Mouse (Mus musculus): ENCODE results near the gene Mogat1. TPM values are rescaled to one million over a fixed set of nuclear protein-coding genes. Genes with fewer than 3 reads are reported as not detected.
"Not testable (repeated sequence)": the region's sequence is repeated elsewhere in the genome, so short reads cannot be mapped to it uniquely, and the experiment has no call there.

The Mogat1 gene
- 0.48 TPM in 1 of 2 replicates, not detected in the other for polyA plus RNA-seq (2016; fragmentation: Nextera tagmentation; extraction: Ambion mirVana)

DNA sequence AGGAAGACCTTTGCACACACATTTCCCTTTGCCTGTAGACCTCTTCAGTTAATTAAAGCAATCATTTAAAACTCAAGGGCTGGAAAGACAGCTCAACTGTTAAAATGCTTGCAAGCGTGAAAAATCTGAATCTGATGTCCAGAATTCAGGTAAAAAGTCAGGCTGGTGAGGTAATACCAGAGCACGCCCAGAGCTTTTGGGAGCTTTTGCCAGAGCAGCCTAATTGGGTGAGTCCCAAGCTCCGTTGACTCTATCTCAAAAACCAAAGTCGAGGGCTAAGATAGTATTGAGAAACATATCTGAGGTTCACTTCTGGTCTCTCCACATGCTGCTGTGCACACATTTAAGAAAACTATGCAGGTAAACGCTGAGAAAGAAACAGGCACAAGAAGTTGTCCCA lies at the start of gene Mogat1:
TSS of gene Mogat1 (plus strand) at position 130 of the 400 bp plus-strand sequence.
- 74% methylated on average over 5 of the region's 5 CpGs for WGBS
- Histone ChIP-seq H3K4me2 (replicated peaks) (peak within 1 kb of the TSS; percentile 53), H3K27ac (no peak within 1 kb of the TSS)

GRCm38 (mm10) chr1:78472441-78472840 lies 38.4 kb upstream of the Mogat1 start:
- Histone ChIP-seq H3K4me1 (no peaks in the 10 kb centered on the region), H3K9ac (no peak overlapping the region), H3K4me3 (no peak overlapping the region), H3K36me3 (peaks cover 38% of the 10 kb centered on the region), H3K4me2 (replicated peaks) (no peak overlapping the region), H3K9me3 (replicated peaks) (no peaks in the 10 kb centered on the region), H3K27ac (no peak overlapping the region), H3K27me3 (no peaks in the 10 kb centered on the region)
- 95% methylated on average over 5 of the region's 5 CpGs for WGBS
- no peak for ATAC-seq (ENCODE audit: low FRiP score)

More for the DNA sequence above, at the start of gene Mogat1:
- Histone ChIP-seq H3K36me3 (no peaks in the 10 kb centered on the region), H3K9ac (0 out of 2 replicates have a peak within 1 kb of the TSS, but pooled peaks have one; percentile 50), H3K4me1 (no peaks in the 10 kb centered on the region; the same call in 1 of the 2 replicates), H3K9me3 (replicated peaks) (no peaks in the 10 kb centered on the region), H3K4me3 (peak within 1 kb of the TSS; percentile 29), H3K27me3 (0 out of 2 replicates have a peak, but pooled peaks cover 3% of the 10 kb centered on the region)
- no peak for ATAC-seq (ENCODE audit: low FRiP score)

DNA sequence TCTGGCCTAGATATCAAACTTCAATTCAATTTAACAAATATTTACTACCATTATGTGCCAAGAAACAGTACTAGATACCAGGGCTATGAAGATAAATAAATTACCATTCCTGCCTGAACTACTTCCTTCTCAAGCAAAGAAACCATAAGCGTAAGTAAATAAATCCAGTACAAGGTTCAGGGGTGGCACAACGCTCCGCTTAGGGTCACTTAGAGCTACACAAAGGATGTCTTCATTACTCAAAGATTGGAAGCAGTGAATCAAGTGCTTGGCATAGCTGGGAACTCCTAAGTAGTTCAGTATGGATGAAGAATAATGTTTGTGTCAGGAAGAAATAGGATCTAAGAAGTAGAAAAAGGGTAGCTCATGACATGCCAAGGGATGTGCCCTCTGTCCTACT lies 27.4 kb upstream of the Mogat1 start:
- Histone ChIP-seq H3K36me3 (peaks cover 17% of the 10 kb centered on the region), H3K27me3 (no peaks in the 10 kb centered on the region), H3K9ac (no peak overlapping the region), H3K9me3 (replicated peaks) (no peaks in the 10 kb centered on the region), H3K27ac (no peak overlapping the region), H3K4me2 (replicated peaks) (no peak overlapping the region), H3K4me1 (peaks cover 10% of the 10 kb centered on the region), H3K4me3 (no peak overlapping the region)
- no peak for ATAC-seq (ENCODE audit: low FRiP score)
- 97% methylated on average over 3 of the region's 3 CpGs for WGBS

DNA sequence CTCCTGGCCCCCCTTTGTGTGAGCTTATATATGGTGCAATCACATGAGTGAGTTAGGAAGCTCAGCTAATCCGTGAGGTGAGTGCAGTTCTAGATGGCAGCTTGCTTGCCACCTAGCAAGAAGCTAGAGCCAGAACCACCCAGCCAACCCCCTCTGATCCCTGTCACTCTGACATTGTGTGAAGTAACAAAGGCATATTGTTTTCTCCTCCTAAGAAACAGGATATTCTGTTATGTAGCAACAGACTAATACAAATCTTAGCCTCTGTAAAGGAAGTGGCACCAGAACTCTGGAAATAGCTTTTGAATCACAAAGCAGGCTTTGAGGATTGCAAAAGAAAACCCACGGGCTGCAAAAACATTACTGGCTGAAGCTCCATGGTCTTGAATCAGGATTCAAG lies 26.4 kb upstream of the Mogat1 start:
- 40% methylated on average over 2 of the region's 2 CpGs for WGBS
- no peak overlapping the region for H3K9ac ChIP-seq

DNA sequence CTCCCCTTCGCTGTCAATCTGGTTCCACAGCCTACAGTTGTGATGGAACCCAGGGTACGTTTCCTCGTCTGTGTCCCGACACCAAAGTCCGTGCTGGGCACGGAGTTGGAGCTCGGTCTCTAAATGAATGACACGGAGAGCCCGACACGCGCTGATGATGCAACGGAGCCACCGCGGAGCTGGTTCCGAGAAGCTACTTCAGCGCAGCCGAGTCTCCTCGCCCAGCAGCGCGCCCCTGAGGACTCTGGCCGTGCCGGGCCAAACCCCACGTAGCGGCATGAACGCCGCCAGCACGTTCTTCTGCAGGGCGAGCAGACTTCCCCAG lies 22.4 kb upstream of the Mogat1 start:
- no peaks in the 10 kb centered on the region for H3K27me3 ChIP-seq
- H3K9ac ChIP-seq, result peak overlapping the region; percentile 80
- H3K27ac ChIP-seq, result no peak overlapping the region
- no peaks in the 10 kb centered on the region for H3K9me3 ChIP-seq (replicated peaks)
- H3K36me3 ChIP-seq, result no peaks in the 10 kb centered on the region
- WGBS, result under 1% methylated on average over 28 of the region's 28 CpGs
- H3K4me1 ChIP-seq, result peaks cover 16% of the 10 kb centered on the region
- H3K4me3 ChIP-seq, result peak overlapping the region; percentile 87
- H3K4me2 ChIP-seq (replicated peaks), result peak overlapping the region; percentile 87
- no peak; the same call in 1 of the 2 replicates for ATAC-seq (ENCODE audit: low FRiP score)

More for the DNA sequence above, 26.4 kb upstream of the Mogat1 start:
- no peak overlapping the region for H3K4me2 ChIP-seq (replicated peaks)
- no peak for ATAC-seq (ENCODE audit: low FRiP score)
- no peaks in the 10 kb centered on the region for H3K27me3 ChIP-seq
- H3K9me3 ChIP-seq (replicated peaks), result no peaks in the 10 kb centered on the region
- no peak overlapping the region for H3K4me3 ChIP-seq
- no peak overlapping the region for H3K27ac ChIP-seq
- peaks cover 11% of the 10 kb centered on the region for H3K4me1 ChIP-seq
- H3K36me3 ChIP-seq, result peaks cover 14% of the 10 kb centered on the region

DNA sequence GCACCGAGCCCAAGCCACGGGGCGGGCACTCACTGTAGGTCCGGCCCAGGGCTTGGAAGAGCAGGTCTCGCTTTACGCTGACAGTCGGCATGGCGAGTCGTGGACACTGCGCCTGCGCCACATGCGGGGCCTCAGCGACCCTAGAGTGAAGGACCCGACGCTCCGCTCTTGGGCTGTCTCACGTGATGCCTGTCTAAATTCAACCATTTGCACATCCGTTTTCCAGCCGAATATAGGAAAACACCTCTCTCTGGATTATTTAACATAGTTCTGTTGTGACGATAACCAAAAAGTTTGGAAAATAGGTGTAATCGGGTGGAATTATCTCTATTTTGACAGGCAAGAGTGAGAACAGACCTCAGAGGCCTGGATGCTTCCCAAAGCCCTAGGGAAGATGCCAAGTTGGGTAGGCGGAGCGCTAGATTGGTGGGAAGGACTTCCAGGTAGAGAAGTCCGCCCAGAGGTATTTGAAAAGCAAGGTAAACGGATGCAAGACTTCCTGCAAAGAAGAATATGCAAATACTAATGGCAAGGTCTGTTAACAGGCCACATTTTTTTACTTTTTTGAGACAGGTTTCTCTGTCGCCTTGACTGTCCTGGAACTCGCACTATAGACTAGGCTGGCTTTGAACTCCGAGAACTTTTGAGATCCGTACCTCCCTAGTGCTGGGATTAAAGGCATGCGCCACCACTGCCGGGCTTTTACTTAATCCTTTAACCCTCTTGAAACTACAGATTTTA lies 21.9 kb upstream of the Mogat1 start, which contains the start of gene Farsb:
TSS of gene Farsb (minus strand) at position 146 of the 741 bp plus-strand sequence.
- Histone ChIP-seq H3K4me3 (peak within 1 kb of the TSS; percentile 87), H3K4me1 (peaks cover 16% of the 10 kb centered on the region), H3K9me3 (replicated peaks) (no peaks in the 10 kb centered on the region), H3K9ac (peak within 1 kb of the TSS; percentile 80), H3K27me3 (no peaks in the 10 kb centered on the region), H3K4me2 (replicated peaks) (peak within 1 kb of the TSS; percentile 87), H3K27ac (no peak within 1 kb of the TSS), H3K36me3 (no peaks in the 10 kb centered on the region)
- WGBS, result under 1% methylated on average over 31 of the region's 31 CpGs
- peak; percentile 98 for ATAC-seq (ENCODE audit: low FRiP score)

GRCm38 (mm10) chr1:78490143-78490542 lies 20.6 kb upstream of the Mogat1 start:
- Histone ChIP-seq H3K27me3 (no peaks in the 10 kb centered on the region), H3K9me3 (replicated peaks) (no peaks in the 10 kb centered on the region), H3K9ac (no peak overlapping the region), H3K36me3 (no peaks in the 10 kb centered on the region), H3K27ac (no peak overlapping the region), H3K4me1 (peaks cover 16% of the 10 kb centered on the region), H3K4me2 (replicated peaks) (no peak overlapping the region), H3K4me3 (no peak overlapping the region)
- 81% methylated on average over 1 of the region's 1 CpGs for WGBS
- no peak for ATAC-seq (ENCODE audit: low FRiP score)

GRCm38 (mm10) chr1:78501036-78501435 lies 9.8 kb upstream of the Mogat1 start:
- WGBS, result 91% methylated on average over 16 of the region's 16 CpGs
- no peak overlapping the region for H3K4me2 ChIP-seq (replicated peaks)
- H3K9ac ChIP-seq, result no peak overlapping the region
- H3K27me3 ChIP-seq, result no peaks in the 10 kb centered on the region
- H3K27ac ChIP-seq, result no peak overlapping the region
- no peaks in the 10 kb centered on the region for H3K4me1 ChIP-seq
- no peaks in the 10 kb centered on the region for H3K36me3 ChIP-seq
- H3K4me3 ChIP-seq, result no peak overlapping the region
- no peaks in the 10 kb centered on the region for H3K9me3 ChIP-seq (replicated peaks)
- ATAC-seq (ENCODE audit: low FRiP score), result no peak

DNA sequence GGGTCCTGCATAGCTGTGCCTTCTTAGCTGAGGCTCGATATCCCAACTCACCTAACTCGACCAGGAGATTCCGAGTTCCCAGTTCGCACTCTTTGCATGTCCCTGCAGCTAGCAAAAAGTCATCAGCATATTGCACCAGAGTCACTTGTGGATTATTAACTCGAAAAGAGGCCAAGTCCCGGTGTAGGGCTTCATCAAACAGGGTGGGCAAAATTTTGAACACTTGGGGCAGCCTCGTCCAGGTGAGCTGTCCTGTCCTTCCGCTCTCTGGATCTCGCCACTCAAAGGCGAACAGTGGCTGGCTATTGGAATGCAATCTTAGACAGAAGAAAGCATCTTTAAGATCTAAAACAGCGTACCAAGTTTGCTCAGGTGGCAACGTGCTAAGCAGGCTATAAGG lies 8.9 kb upstream of the Mogat1 start:
- WGBS, result 91% methylated on average over 12 of the region's 12 CpGs
- H3K9ac ChIP-seq; H3K4me1 ChIP-seq; H3K9me3 ChIP-seq (replicated peaks); H3K4me2 ChIP-seq (replicated peaks); H3K27me3 ChIP-seq; H3K27ac ChIP-seq; H3K4me3 ChIP-seq; ATAC-seq (ENCODE audit: low FRiP score); H3K36me3 ChIP-seq: not testable (repeated sequence)

DNA sequence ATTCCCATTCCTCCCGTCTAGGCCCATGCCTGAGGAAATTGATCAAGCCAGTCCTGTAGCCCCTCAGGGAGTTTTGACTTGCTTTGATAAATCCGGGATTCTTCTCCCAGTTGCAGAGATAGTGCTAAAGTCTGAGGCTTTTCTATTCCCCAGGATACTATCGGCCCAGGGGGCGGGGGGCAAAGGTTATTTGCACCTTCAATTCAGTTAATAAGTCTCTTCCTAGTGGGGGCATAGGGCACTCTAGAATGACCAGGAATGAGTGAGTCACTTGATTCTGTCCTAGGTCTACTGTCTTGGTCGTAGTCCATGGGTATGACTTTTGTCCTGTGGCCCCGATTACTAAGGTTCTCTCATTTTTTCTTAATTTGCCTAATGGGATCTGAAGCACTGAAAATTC lies 8.3 kb upstream of the Mogat1 start:
- no peaks in the 10 kb centered on the region for H3K36me3 ChIP-seq
- WGBS, result 86% methylated on average over 6 of the region's 6 CpGs
- ATAC-seq (ENCODE audit: low FRiP score), result no peak
- H3K4me2 ChIP-seq (replicated peaks), result no peak overlapping the region
- no peak overlapping the region for H3K4me3 ChIP-seq
- no peaks in the 10 kb centered on the region for H3K4me1 ChIP-seq
- no peak overlapping the region for H3K9ac ChIP-seq
- no peaks in the 10 kb centered on the region for H3K9me3 ChIP-seq (replicated peaks)
- no peak overlapping the region for H3K27ac ChIP-seq
- no peaks in the 10 kb centered on the region for H3K27me3 ChIP-seq

GRCm38 (mm10) chr1:78507137-78507536 lies 3.7 kb upstream of the Mogat1 start:
- Histone ChIP-seq H3K27me3 (0 out of 2 replicates have a peak, but pooled peaks cover 3% of the 10 kb centered on the region), H3K4me2 (replicated peaks) (no peak overlapping the region), H3K4me3 (no peak overlapping the region), H3K9me3 (replicated peaks) (no peaks in the 10 kb centered on the region), H3K36me3 (no peaks in the 10 kb centered on the region), H3K9ac (no peak overlapping the region), H3K27ac (no peak overlapping the region), H3K4me1 (no peaks in the 10 kb centered on the region; the same call in 1 of the 2 replicates)
- no peak for ATAC-seq (ENCODE audit: low FRiP score)
- 50% methylated on average over 1 of the region's 1 CpGs for WGBS

GRCm38 (mm10) chr1:78511621-78512160 lies 900 bp downstream of the Mogat1 start, which contains the start of gene BC035947:
BC035947 (minus strand) TSS chr1:78512158.
- peak within 1 kb of the TSS; percentile 29 for H3K4me3 ChIP-seq
- no peaks in the 10 kb centered on the region for H3K9me3 ChIP-seq (replicated peaks)
- no peaks in the 10 kb centered on the region; the same call in 1 of the 2 replicates for H3K4me1 ChIP-seq
- H3K27me3 ChIP-seq, result 0 out of 2 replicates have a peak, but pooled peaks cover 3% of the 10 kb centered on the region
- H3K36me3 ChIP-seq, result no peaks in the 10 kb centered on the region
- peak within 1 kb of the TSS; percentile 53 for H3K4me2 ChIP-seq (replicated peaks)
- peak; percentile 60; the same call in 1 of the 2 replicates for ATAC-seq (ENCODE audit: low FRiP score)
- 0 out of 2 replicates have a peak within 1 kb of the TSS, but pooled peaks have one; percentile 50 for H3K9ac ChIP-seq
- no peak within 1 kb of the TSS for H3K27ac ChIP-seq
- 6% methylated on average over 25 of the region's 25 CpGs for WGBS
